8 mouse cellular contexts compared by ENCODE assay signal in genomic region chr16:45844049-45844780, GRCm38 (mm10).
DNase-seq lines count a peak whose midpoint lies in the region; ATAC-seq lines count a peak whose summit lies in the region.

No protein-coding gene starts in this region.

- H3K9me3 ChIP-seq in embryonic facial prominence, embryonic 10.5 days = no peaks in the 10 kb centered on the region
- H3K9me3 ChIP-seq in midbrain, embryonic 10.5 days (replicated peaks) = no peaks in the 10 kb centered on the region

- peak overlapping the region; percentile 95 for H3K27ac ChIP-seq in embryonic facial prominence, embryonic 10.5 days (replicated peaks)
- H3K27ac ChIP-seq in midbrain, embryonic 10.5 days (replicated peaks) = peak overlapping the region; percentile 92

- H3K36me3 ChIP-seq in embryonic facial prominence, embryonic 10.5 days (replicated peaks) = 0 out of 2 replicates have a peak, but pooled peaks cover 6% of the 10 kb centered on the region
- no peaks in the 10 kb centered on the region for H3K36me3 ChIP-seq in midbrain, embryonic 10.5 days

- peak; percentile 92 for DNase-seq in adrenal gland, postnatal 14 days
- DNase-seq in embryonic facial prominence, embryonic 10.5 days (ENCODE audit: low spot score) = peak; percentile 92
- peak; percentile 86 to 90 for DNase-seq in heart, adult 18-20 months
- peak; percentile 90 for DNase-seq in kidney, adult 11 months
- peak; percentile 73 for DNase-seq in left cerebral cortex, postnatal 4 days
- peak; percentile 88 for DNase-seq in midbrain, embryonic 10.5 days (ENCODE audit: low spot score)
- peak; percentile 34 for DNase-seq in skeletal muscle tissue, adult 2 months (ENCODE audit: low read depth, low spot score)

- intact Hi-C loops in left cerebral cortex, postnatal 4 days (cut with DNase I) = loop anchor here (5.0 kb wide), 1 partner anchor 123 kb away; no protein-coding TSS in a partner anchor

- peaks cover 17% of the 10 kb centered on the region for H3K27me3 ChIP-seq in embryonic facial prominence, embryonic 10.5 days (replicated peaks; ENCODE audit: low read depth, poor library complexity, severe bottlenecking)
- peaks cover 20% of the 10 kb centered on the region for H3K27me3 ChIP-seq in midbrain, embryonic 10.5 days (ENCODE audit: low read depth, poor library complexity, severe bottlenecking)

- peaks cover 38% of the 10 kb centered on the region for H3K4me1 ChIP-seq in embryonic facial prominence, embryonic 10.5 days
- peaks cover 39% of the 10 kb centered on the region for H3K4me1 ChIP-seq in midbrain, embryonic 10.5 days

- ATAC-seq in erythroid progenitor cell, adult 5-6 weeks (replicated peaks; ENCODE audit: low FRiP score, poor library complexity, severe bottlenecking) = no peak

- peak overlapping the region; percentile 71 for H3K4me3 ChIP-seq in embryonic facial prominence, embryonic 10.5 days
- H3K4me3 ChIP-seq in midbrain, embryonic 10.5 days = peak overlapping the region; percentile 71

- under 1% methylated on average over 45 of the region's 45 CpGs for WGBS in embryonic facial prominence, embryonic 10.5 days
- WGBS in midbrain, embryonic 10.5 days = under 1% methylated on average over 45 of the region's 45 CpGs

Comparison
In these comparisons a context has a peak if more than half of its experiments do, and no peak if none do; other contexts are left out.
1. DNase-seq: peak in every context shown above with its lines; median percentile 92 in adrenal gland, postnatal 14 days; 92 in embryonic facial prominence, embryonic 10.5 days; 90 in kidney, adult 11 months; 88 in heart, adult 18-20 months; 88 in midbrain, embryonic 10.5 days; 73 in left cerebral cortex, postnatal 4 days; 34 in skeletal muscle tissue, adult 2 months.